Mouse (Mus musculus): ENCODE measurements at regions not wholly inside any gene's neighbourhood (a gene's known extent, or its start where the extent isn't known, plus 50 kb on each side); places are given as distances from the start of the nearest gene placed in this dataset.

GRCm38 (mm10) chr7:137957848-137958247, 439.7 kb downstream of the Tcerg1l start:
- TF ChIP-seq GATA1 (IDR thresholded peaks at IDR 0.05; ENCODE audit: low read length), result no peak
- TF ChIP-seq TAL1 (IDR thresholded peaks at IDR 0.05; ENCODE audit: low read length), result no peak
